Mouse (Mus musculus): ENCODE measurements at regions not wholly inside any gene's neighbourhood (a gene's known extent, or its start where the extent isn't known, plus 50 kb on each side); places are given as distances from the start of the nearest gene placed in this dataset.

DNA sequence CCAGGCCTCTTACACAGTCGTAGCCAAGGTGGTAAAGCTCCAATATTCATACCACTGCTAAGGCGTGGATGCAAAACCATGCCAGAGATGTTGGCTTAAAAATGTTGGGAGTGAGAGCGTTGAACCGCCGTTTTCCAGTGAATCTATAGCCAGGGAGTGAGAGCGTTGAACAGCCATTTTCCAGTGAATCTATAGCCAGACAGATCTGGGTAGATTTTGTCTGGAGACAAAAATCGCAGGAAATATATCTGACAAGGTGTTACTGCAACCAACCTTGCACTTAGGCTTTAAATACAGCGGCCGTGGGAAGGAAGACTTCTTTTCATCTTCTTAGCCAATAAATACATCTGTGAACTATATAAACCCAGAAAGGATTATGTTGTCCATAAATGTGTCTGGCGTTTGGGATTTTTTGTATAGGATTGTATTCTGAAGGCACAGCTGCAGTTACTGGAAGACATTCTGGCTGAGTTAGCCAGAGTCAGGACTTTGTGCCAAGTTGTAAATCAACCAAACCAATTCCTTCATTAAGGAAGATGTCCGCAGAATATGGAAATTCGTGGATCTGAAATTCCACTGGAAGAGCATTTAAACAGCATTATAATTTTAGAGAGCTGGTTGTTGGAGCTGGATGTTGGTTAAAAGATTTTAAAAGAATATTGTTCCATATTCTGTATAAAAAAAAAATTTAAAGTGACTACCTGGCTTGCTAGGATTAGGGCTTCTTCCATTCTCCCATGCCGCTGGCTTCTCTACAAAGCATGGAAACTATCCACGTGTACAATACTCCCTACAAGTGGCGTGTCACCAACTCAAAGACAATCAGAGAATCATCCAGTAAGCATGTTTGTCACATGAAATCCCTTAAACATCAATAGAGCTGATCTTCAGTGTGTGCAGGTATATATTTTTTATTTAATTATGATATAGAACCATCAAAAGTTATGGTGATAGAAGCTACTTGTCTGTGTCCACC lies 75.8 kb upstream of the Cpm start:
- TF ChIP-seq GATA1 (IDR thresholded peaks at IDR 0.05; ENCODE audit: low read length) = no peak

DNA sequence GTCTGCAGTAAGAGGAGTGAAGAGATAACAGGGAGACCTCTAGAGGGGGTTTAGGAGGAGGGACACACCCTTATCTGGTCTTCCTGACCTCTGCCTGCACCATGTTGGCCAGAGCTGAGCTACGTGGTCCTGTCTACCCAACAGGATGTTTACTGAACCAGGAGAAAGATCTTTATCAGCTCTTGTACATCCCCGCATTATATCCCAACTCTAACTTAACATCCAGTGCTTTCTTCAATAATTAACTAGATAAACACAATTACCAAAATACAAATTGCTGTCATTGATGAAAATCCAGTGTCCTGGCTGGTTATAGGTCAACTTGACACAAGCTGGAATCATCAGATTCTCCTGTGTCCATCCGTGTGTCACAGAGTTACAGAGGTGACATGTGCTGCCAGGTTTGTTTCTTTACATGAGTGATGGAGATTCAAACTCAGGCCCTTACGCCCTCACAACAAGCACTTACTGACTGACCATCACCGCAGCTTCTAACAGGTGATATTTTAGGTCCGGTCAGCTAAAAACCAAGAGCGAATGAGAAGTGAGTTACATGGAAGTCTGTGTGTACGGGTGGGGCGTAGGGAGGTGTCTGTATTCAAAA lies 77.1 kb upstream of the Cpm start:
- TF ChIP-seq GATA1 (IDR thresholded peaks at IDR 0.05; ENCODE audit: low read length) = no peak

DNA sequence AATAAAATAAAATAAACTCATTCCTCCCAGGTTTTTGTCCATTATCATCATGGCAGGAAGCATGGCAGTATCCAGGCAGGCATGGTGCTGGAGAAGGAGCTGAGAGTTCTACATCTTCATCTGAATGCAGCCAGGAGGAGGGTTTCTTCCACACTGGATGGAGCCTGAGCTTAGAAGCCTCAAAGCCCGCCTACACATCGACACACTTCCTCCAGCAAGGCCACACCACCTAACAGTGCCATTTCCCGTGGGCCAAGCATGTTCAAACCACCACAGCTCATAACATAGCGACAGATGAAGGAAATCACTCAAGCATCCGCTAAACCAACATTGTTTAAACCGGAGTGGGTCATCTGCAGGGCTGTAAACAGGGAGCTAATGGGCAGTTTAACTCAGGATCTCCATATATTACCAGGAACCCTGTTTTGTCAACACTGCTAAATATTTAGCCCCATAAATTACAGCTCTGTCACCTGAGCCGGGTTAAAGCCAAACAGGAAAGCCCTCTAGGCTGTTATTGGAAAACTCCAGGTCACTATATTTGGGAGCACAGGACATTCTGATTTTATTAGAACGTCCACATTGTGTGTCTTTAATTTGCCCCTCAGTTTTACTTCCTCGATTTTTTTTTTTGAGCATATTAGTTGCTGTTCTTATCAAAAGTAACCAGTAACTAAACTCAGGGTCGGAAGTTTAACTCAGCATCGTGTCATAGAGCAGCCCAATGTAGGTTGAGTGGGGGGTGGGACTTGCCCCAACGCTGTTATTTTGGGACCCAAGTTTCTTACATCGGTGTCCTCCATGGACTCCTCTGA lies 77.9 kb upstream of the Cpm start:
- no peak for TF ChIP-seq GATA1 (IDR thresholded peaks at IDR 0.05; ENCODE audit: low read length)

DNA sequence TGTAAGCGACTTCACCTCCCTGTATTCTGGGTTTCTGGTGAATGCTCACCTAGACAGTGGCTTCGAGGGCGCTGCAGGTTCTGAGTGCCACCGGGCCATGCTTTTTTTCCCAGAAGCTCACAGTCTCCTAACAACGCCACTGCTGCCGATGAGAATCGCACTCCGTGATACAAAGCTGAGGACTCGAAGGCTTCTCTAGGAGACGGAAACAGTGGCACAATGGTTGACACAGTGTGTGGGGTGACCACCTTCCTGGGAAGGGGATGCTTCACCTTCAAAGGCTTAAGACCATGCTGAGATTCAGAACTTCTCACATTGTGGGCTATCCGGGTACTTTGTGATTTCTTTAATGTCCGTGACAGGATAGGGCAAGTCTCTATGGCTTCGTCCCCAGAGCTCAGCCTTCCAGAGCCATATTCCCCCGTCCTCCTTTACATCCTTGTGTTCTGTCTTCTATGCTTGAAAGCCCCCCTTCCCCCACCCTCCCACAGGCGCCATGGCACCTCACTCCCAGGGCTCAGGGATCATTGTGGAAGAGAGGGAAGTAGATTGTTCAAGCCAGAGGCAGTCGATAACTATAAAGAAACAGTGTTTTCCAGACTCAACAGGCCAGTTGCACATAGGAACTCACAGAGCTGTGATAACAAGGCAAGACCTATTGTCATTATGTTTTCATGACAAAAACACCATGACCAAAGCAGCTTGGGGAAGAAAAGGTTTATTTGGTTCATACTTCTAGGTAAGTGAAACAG lies 79.3 kb upstream of the Cpm start:
- no peak for TF ChIP-seq GATA1 (IDR thresholded peaks at IDR 0.05; ENCODE audit: low read length)

DNA sequence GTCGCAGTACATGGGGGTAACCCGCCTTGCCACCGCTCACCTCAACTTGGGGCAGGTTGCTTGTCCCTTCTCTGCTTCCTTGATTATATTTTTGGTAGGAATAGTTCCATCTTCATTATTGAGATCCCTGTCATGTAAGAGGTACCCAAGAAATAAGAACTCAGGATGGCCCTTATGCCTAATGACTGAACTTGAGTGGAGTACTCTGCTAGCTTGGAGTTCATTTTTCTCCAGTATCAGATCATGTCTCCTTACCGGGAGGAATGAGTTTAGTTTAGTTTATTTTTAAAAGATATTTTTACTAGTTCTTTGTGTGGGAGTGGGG lies 79.8 kb upstream of the Cpm start:
- no peak for TF ChIP-seq GATA1 (IDR thresholded peaks at IDR 0.05; ENCODE audit: low read length)

DNA sequence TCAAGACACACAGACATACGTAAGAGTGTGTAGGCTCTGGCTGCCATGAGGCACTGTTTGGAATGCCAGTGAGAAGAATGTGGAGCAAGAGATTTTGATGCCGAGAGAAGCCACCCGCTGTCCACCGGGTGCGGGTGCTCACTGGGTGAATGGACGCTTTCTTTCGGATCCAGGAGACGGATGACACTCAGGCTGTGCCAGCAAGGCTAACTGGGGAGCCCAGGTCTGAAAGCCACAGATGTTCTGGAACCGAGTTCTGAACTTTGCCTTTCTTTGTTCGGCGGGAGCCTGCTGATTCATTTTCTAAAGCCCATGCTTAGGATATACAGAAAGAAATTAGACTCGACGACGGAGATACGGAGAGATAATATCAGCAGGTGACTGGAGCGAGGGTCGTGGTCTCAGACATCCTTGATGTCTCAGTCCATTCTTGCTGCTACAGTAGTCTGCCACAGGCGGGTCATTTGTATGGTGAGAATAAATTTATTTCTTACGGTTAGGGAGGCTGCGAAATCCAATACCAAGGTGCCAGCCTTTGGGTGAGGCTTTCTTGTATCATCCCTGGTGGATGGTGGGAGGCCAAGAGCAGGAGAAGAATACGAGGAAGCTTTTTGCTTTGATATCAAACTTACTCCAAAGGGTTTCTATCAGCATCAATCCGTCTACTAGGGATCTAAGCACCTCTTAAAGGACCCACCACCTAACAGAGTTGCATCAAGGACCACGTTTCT lies 80.4 kb upstream of the Cpm start:
- no peak for TF ChIP-seq GATA1 (IDR thresholded peaks at IDR 0.05; ENCODE audit: low read length)

DNA sequence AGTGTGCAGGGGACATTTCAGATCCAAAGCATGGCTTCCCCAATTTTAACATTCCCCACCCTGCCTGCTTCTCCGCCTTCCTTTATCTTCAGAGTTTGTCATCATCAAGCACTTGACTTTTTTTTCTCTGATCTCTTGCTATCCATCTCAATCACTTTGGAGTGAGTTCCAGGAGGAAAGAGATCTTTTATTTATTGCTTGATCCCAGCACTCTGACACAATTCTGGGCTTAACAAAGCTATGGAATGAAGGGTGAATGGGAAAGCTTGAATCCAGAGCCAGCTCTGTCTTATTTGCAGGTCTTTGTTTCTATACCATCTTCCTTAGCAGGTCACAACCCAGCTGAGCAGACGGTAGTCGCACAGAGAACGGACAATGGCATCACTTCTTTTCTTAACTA lies 81.0 kb upstream of the Cpm start:
- no peak for TF ChIP-seq GATA1 (IDR thresholded peaks at IDR 0.05; ENCODE audit: low read length)

DNA sequence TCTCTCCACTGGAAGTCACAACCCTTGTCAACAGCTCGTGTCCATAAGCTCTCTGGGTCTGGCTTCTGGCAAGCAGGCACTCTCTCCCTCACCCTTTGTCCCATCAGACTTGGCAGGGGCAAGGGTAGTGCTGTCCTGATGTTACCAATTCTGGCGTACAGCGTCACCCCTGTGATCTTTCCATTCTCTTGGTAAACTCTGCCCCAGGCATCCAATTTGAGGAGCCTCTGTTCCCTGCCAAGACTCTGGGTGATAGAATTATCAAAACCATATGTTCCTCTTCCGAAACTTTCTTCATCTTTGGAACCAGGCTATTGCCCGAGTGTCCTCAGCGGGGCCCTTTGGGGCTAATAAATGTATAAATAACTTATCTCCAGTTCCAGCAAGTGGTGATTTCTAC lies 82.0 kb upstream of the Cpm start:
- no peak for TF ChIP-seq GATA1 (IDR thresholded peaks at IDR 0.05; ENCODE audit: low read length)

DNA sequence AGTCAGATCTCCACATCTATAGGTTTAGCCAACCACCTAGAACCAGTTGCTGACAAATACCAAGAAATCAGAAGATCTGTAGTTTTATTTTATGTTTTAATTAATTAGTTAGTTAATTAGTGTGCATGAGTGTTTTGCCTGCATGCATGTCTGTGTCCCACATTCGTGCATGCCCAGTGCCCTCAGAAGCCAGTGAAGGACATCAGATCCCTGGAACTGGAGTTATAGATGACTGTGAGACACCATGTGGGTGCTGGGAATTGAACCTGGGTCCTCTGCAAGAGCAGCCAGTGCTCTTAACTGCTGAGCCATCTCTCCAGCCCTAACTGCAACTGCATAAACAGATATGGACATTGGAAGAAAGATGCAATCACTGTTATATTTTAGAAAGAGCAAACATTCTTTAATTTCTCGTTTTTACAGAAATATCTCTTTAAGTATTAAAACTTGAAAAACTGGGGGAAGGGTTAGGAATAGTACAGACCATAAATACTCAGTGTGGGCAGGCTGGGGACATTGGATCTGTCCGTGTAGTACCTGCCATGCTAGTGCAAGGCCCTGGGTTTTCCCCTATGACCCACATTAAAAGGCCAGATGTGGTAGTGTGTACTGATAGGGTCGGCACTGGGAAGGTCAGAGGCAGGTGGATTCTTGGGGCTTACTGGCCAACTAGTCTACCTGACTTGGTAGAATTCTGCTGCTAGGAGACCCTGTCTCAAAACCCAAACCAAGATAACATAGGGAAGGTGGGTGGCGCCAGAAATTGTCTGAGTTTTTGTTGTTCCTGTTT lies 83.3 kb upstream of the Cpm start:
- TF ChIP-seq GATA1 (IDR thresholded peaks at IDR 0.05; ENCODE audit: low read length) = no peak

DNA sequence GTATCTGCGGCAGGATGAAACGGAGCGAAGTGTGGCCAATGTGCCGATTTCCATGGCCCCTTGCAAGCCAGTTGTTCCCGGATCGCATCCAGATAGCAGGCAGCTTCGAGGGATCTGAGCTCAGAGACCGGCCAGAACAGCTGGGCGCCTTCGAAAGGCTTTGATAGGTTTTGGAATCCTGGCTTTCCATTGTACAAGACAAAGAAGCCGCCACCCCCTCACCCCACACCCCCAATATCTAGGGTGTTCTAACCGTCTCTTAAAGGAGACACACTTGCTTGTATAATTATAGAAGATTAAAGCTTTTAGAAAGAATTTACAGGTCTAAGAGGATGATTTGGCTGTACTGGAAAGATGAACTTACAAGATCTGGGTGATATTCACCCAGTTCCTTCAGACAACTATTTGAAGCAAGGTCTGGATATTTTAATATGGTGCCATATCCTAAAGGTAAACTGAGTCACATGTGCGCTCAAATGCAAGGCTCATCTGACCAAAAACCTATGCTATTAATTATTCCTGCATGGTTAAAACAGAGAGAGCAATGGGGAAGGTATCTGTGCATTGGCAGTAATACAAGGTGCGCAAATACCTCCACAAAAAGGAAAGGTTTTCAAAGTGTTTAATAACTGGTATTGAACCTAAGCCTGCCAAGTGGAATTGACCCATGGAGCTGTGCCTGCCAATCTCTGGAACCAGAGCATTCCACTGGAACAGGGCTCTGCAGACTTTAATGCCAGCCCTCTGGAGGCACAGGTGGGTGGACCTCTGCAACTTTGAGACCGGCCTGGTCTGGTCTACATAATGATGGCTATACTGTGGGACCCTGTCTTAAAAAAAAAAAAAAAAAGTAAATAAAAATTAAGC lies 84.4 kb upstream of the Cpm start:
- TF ChIP-seq GATA1 (IDR thresholded peaks at IDR 0.05; ENCODE audit: low read length) = no peak

DNA sequence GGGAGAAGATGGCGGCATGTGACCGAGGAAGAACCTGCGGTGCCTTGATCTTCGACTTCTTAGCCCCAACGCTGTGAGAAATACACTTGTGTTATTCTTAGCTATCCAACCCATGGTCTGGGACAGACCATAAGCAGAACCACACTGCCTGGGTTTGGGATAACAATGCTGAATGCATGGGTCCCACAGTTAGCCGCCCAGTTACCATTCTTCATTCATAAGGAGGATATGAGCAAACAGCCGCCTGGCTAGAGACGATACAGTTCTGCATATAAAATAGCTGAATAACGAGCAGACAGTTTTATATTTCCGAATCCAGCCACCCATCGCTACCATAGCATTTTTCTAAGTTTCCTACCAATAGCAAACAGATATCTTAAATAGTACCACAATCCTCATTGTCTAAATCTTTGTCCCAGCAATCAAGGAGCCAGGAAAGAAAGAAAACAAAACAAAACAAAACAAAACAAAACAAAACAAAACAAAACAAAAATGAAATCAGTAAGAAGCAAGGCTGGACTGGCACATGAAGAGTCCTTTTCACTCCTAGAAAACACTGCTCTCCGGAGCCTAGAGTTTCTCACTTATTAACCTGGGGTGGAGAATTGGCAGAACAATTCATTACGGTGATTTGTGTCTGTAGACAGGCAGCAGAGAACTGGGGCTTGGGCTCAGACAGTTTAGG lies 85.2 kb upstream of the Cpm start:
- TF ChIP-seq GATA1 (IDR thresholded peaks at IDR 0.05; ENCODE audit: low read length) = no peak

DNA sequence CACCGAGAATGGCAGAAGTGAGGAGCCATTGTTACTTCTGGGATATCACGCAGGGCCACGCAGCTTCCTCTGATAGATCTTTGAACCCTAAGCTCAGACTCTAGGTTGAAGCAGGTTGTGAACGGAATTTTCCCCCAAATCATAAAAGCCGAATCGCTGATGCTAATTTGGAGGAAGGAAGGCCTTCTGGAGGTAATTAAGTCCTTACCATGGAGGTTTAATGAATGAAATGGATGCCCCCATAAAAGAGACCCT lies 85.7 kb upstream of the Cpm start:
- TF ChIP-seq GATA1 (IDR thresholded peaks at IDR 0.05; ENCODE audit: low read length) = no peak

All from G1E-ER4 (cell line).